Mouse (Mus musculus) embryo, embryonic 11.5 days (tissue): Measurements from ENCODE around the gene Cavin2.

Source experiments
- DNase-seq: peaks from one replicate; pipeline ENCODE4 v3.0.0-alpha.2; 2012; ENCODE audit warnings: low read depth, low spot score

Gene Cavin2

GRCm38 (mm10) chr1:51307056-51307455 lies 18.1 kb downstream of the Cavin2 start:
- no peak for DNase-seq

DNA sequence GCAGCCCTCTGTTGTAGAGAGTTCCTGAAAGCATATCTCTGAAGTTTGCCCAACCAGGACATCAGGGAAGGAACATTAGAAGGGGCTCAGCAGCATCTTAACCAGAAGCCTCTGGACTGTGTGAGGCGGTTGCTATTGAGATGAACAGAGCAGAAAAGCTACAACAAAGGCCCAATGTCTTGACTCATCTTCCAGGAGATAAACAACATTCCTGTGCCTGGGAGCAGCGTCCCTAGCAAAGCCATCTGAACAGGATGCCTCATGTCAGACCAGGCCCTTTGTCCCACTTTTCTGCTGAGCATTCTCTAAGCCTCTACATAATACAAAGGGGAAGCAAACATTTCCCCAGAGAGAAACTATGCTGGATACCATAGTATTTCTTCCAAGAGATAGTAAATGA lies 26.6 kb downstream of the Cavin2 start:
- DNase-seq, result no peak

- DNase-seq, result no peak
These were observed 34.6 kb downstream of the Cavin2 start for GRCm38 (mm10) chr1:51323506-51323905.

- no peak for DNase-seq
These were observed 39.6 kb downstream of the Cavin2 start for GRCm38 (mm10) chr1:51328541-51328940.

- no peak for DNase-seq
These were observed 44.1 kb downstream of the Cavin2 start for GRCm38 (mm10) chr1:51332986-51333385.

- DNase-seq, result peak; percentile 82
These were observed 44.8 kb downstream of the Cavin2 start for GRCm38 (mm10) chr1:51333557-51334285.

- no peak for DNase-seq
These were observed 45.4 kb downstream of the Cavin2 start for GRCm38 (mm10) chr1:51334289-51334688.

- no peak for DNase-seq
These were observed 46.2 kb downstream of the Cavin2 start for GRCm38 (mm10) chr1:51335081-51335480.

DNA sequence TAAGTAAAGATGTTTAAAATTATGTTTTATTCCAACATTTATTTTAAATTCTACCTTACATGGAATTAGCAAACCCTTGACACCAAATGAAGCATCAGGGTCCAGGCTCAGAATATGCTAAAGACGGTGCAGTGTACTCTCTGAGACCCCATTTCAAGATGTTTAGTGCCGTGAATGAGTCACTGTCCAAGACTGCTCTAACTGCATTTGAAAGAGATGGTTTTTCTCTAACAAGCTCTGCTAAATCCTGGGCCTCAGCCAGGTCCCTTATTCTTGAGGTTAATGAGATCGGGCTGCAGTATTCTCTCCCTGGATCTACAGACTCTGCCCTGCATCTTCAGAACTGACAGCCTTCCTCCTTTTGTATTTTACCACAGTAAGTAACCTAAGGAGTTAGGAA lies 55.2 kb downstream of the Cavin2 start:
- DNase-seq, result no peak

GRCm38 (mm10) chr1:51347596-51347995 lies 58.7 kb downstream of the Cavin2 start:
- DNase-seq, result no peak

GRCm38 (mm10) chr1:51348631-51349030 lies 59.7 kb downstream of the Cavin2 start:
- no peak for DNase-seq

DNA sequence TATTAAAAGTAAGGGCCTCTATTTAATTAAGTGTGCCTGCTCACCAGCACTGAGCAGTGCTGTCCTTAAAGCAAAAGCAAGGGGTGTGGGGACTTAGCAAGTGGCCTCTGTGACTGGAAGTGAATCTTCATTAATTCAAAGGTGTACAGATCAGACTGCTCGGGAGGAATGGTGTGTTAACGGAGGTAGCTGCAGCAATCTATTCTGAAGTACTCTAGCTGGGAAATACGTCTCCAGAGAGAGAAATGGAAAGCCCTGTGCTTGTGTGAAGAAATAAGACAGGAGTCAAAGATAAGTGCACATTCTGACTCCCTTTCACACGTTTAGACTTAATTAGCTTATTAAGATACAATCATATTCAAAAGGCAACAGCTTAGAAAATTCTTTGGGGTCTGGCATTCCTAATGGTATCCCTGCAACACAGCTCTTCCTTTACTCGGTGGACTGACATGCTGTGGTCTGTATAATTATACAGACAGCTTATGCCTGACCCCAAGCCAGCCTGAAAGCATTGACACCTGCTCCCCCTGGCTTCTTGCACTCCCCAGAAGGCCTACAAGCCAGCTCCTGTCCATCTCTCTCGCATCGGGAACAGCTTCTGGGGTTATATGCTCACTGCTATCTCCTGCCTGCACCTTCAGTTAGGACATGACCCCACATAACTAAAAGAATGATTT lies 60.5 kb downstream of the Cavin2 start:
- no peak for DNase-seq
